Mouse (Mus musculus) adrenal gland, postnatal 10 days (tissue): ENCODE measurements at regions not wholly inside any gene's neighbourhood (a gene's known extent, or its start where the extent isn't known, plus 50 kb on each side); places are given as distances from the start of the nearest gene placed in this dataset.

Experiments used
- DNase-seq: peaks from one replicate; pipeline ENCODE4 v3.0.0; 2021; ENCODE audit warnings: mixed read lengths

DNA sequence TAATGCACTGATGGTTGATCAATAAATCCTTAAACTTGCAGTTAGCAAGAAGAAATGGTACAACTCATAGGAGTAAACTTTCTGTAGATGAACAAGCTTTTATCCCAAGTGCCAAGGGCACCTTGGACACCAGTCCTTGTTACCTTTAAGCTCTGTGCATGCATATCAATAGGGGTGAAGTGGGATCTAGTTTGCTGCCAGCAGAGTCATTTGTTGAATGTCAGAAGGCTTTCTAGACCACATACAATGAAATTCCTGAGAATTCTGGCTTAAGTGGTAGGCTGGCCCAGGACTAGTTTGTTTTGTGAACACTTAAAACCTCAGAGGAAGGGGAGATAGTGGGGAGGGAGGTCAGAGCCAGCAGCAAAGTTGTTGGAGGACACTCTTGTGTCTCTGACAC is 437.9 kb upstream of the 4930412O13Rik start:
- no peak for DNase-seq

DNA sequence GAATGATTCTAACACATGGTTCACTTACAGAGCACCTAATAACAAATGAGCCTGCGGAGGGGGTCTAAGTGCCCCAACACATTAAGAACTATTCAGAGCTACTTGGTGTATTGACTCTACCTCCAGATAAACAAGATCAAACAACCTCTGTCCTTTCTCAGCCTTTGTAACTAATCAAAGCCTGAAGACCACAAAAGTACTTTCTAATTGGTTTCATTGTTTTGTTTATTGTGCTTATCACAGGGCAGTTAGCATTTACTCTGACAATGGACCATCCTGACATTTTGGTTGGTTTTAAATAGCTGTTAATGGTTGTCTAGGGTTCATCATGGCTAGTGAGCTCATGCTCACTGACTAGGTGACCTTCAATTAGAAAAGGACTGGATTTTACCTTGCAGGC is 435.2 kb upstream of the 4930412O13Rik start:
- DNase-seq: no peak

DNA sequence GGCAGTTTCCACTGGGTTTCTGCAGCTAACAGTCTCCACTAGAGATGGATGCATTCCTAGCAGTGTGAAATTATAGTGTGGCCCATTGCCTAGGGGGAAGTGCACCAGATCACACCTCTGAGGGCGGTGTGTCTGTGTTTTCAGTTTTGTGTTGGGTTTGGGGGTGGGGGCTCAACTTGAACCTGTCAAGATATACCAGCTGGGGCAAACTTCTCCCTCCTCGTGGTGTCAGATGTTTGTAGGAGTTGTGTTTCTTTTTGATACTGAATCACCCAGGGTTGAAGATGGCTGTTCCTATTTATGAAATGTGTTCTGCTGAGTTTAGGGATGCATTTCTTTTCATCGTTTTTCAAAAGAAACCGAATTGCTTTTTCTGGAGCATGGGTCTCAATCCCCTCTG is 416.6 kb upstream of the 4930412O13Rik start:
- DNase-seq: no peak

GRCm38 (mm10) chr2:9464818-9465217 is 416.2 kb upstream of the 4930412O13Rik start:
- DNase-seq: no peak

DNA sequence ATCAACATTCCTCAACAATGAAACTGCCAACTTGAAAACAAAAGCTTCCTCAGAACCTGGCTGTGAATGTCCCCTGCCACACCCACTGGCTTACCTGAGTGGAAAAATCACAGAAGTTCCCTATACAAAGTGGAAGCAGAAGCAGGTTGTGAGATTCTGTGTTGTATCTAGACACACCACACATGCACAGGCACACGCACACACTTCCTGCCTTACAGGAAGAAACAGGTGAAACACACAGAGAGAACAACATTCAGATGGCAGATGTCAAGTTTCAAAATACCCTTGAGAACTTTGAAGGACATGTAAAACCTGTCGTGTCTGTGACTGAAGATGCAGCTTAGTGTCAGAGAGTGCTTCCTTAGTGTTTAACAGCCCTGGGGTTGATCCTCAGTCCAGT is 413.5 kb upstream of the 4930412O13Rik start:
- DNase-seq: no peak

DNA sequence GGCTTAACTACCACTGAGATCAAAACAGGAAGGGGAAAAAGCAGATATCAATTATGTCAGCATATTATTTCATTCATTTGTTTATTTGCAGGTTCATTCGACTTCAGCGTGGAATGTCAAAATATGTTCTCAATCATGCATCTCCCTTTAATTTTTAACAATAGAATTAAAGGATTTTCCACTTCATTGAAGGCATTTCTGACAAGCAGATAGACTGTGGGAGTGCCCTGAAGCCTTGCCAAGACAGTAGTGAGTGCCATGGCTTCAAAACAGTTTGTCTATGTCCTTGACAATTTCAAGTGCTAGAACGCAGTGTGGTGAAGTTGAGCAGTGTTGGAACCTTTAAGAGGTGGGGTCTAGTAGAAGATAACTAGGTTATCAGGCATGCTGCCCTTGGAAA is 412.4 kb upstream of the 4930412O13Rik start:
- no peak for DNase-seq

DNA sequence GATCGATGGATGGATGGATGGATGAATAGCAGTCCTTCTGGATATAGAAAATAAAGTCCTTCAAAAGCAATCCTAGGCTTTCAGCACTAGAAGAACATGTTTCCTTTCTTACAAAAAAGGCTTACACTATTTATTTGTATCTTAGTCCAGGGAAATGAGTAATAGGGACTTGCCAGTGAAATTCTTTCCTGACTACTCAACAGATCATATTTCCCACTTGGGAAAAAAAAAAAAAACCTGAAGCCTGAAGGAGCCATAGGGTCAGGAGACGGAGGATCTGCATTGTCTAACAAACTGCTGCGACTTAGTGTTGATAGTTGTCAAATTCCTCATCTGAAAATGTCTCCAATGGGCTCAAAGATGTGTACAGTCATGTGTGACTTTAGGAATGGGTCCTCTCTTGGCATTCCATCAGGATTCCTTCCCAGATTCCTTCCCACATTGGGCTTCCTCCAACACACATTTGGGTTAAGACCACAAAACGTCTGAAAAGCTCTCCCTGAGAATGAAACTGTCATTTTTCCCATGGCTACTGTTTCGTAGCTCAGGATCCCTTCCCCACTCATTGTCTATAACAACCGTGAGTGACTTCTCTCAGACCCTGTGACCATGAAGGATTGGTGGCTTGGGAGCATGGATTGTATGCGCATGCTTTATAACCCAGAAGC is 399.2 kb upstream of the 4930412O13Rik start:
- DNase-seq: no peak

GRCm38 (mm10) chr2:9487381-9487914 is 393.6 kb upstream of the 4930412O13Rik start:
- DNase-seq: no peak

DNA sequence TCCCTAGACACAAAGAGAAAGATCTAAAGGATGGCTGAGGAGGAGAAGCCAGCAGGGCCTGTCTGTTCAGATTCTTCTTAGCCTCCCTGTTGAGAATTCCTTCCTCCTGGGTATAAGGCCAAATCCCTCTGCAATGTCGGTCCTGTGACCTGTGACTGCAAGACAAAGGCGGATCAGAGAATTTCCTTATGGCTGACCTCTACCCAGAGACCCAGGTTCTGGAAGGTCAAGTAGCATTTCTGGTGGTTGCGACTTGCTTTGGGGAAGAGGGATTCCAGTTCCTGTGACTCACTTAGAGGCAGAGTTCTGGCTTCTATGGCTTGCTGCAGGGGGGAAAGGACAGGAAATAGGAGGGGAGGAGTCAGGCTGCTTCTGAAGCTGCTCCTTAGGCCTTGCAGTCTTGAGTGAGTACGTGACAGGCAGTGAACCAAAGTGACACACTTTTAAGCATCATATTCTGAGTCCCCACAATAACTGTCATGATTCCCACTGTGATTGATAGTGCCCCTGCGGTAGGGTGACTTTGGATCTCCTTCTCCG is 387.4 kb upstream of the 4930412O13Rik start:
- DNase-seq: no peak

GRCm38 (mm10) chr2:9520045-9520444 is 361.0 kb upstream of the 4930412O13Rik start:
- DNase-seq: no peak

DNA sequence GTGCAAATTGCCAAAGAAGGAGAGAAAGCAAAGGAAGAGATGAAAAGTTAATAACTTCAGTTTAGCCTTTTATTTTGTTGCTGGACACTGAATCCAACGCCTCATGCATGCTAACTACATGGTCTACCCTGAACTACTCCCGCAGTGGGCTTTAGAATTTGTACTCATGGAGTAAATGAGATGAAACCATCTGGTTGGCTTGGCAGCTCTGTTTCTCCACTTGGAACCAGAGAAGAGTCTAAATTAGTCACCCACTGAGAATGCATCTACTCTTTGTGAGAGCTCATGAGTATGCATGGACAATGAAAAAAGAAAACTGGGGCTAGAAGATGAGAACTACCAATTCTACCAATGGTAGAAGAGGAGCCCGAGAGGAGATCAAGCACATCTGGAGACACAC is 355.1 kb upstream of the 4930412O13Rik start:
- no peak for DNase-seq

- DNase-seq: no peak
Measured at GRCm38 (mm10) chr2:9535141-9535658, 345.9 kb upstream of the 4930412O13Rik start.

DNA sequence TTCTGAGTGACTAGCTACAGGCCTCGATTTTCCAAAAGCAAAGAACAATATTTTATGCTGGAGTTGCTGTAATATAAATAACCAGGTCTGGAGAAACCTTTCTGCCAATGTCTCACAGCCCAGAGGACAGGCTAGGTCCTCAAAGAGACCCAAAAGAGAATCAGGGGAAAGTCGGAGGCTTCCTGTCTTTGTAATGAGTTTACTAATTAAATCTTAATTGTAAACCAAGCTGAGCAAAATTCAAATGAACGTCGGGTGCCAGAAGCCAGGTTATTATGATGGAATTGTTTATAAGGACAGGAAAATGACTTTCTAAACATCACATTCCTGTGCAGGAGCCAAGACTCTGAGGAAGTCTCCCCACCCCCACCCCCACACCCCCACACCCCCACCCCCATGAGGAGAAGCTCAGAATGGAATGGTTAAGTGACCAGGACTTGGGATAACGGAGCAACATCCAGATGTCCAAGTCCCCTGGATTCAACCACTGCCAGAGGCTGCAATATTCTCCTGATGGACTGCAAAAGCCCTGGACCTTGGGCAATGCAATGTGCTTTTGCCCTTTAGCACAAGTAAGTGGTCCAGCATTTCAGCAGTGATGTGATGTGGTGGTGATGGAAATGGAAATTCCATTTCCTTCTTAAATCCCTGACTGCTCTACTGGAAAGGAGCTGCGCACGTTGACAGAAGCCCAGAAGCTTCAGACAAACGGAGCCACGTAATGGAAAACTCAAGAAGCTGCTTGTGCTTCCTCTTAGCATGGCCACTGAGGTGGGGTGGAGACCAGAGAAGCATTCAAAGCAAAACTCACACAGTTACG is 333.1 kb upstream of the 4930412O13Rik start:
- no peak for DNase-seq

- no peak for DNase-seq
Measured at GRCm38 (mm10) chr2:9553313-9553712, 327.7 kb upstream of the 4930412O13Rik start.

DNA sequence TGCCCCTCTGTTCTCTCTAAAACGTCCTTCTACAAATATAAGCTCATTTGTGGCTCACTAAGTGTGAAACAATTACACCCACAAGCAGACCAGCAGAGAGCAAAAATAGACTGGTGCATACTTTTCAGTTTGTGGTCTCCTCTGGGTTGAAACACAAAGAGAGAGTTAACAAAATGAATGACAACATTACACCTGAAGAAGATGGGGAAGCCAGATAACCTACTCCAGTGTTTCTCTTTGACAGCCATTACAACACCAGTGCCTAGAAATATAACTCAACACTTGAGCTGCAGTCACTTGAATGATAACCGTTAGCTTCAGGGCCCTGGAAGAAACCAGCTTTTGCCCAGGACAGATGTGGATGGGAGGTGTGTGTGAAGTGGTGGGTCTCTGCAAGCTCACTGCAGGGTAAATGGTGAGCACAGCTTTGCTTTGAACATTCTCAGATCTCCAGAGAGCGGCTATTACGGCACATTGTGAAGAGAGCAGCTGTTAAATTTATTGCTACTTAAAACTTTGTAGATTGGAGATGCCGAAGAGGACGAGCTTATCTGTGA is 316.5 kb upstream of the 4930412O13Rik start:
- no peak for DNase-seq

DNA sequence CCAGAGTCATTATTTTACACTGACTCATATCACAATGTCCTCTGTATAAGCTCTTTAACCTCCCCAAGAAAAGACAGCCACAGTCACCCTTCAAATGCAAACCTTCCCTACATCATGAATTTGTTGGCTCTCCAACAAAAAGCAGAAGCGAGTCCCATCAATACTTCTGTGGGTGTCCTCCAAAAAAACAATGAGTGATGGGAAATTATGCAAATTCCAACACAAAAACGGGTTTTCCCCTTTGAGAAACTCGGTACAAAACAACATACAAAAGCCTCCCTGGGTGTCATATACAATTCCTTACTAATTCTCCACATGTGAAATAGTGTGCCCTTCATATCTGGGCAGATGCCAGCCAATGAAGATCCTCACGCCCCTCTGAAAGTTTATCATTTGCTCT is 311.8 kb upstream of the 4930412O13Rik start:
- DNase-seq: no peak

DNA sequence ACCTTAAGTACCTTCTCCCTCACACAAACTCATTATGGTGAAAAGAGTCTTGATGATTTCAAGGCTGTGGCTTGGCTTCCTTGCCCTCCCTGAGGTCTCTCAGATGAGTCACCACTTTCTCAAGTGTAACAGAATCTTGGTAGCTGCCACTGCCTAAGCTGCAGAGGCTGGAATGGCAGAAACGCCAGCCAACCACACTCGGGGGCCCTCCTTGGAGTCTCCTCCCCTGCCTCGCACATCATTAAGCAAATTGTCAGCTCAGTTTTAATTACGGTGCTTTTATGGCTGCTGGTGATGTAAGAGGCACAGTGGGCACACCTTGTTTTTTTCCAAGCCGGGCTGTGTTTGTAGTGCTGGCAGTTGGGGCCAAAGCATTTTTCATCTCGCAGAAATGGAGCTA is 306.9 kb upstream of the 4930412O13Rik start:
- DNase-seq: no peak

- DNase-seq: no peak
Measured at GRCm38 (mm10) chr2:9574651-9575050, 306.4 kb upstream of the 4930412O13Rik start.

- no peak for DNase-seq
Measured at GRCm38 (mm10) chr2:9577868-9578267, 303.2 kb upstream of the 4930412O13Rik start.

DNA sequence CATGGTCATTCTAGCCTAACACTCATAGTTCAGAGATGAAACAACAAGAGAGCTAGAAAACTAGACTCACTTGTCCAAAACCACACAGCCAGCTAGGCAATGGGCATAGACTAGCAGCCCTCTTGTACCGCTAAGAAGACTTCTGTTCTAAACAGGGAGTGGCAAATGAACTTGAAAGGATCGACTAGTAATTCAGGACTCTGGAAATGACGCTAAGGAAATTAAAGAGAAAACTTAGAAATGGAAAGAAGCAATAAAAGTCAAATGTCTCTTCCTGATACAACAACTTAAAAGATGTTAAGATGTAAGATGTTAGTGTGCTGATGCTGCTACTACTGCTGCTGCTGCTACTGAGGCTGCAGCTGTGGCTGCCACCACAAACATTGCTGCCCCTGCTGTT is 293.7 kb upstream of the 4930412O13Rik start:
- DNase-seq: no peak

GRCm38 (mm10) chr2:9589200-9589599 is 291.9 kb upstream of the 4930412O13Rik start:
- DNase-seq: no peak

GRCm38 (mm10) chr2:9592531-9592930 is 288.5 kb upstream of the 4930412O13Rik start:
- DNase-seq: no peak

DNA sequence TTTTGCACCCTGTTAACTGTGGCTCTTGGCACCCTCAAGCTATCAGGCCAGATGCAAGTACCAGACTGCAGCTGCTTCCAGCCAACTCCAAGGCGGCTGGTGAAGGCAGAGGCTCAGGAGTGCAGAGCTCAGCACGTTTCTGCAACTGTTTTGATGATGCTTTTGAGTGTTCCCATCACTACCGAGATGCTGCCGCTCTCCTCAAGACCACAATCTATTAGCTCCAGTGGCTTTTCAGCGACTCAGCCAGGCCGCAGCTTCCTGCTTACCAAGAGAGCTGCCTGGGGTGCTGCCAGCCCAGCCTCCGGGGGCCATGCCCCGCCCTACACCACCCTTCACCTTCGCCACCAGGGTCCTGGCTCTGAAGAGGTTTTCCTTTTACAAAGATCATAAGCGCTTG is 287.1 kb upstream of the 4930412O13Rik start:
- no peak for DNase-seq
